Mouse (Mus musculus) heart, adult 2 months (tissue): ENCODE data around the gene Lgi4. TPM values are rescaled to one million over a fixed set of nuclear protein-coding genes. Genes with fewer than 3 reads are reported as not detected.
A peak's percentile ranks its signal among the peaks of the same experiment; 100 is the strongest.

ENCODE experiments used
- DNase-seq, 2 experiments: peaks; one replicate each; pipeline ENCODE4 v3.0.0; 2021
- H3K27ac ChIP-seq: fragments of 200-600 bp; 2 replicates; pipeline ENCODE4 v1.8.1; 2022
- H3K27me3 ChIP-seq: fragments of 200-500 bp; 2 replicates; pipeline ENCODE4 v1.6.1; 2012; ENCODE audit warnings: mild to moderate bottlenecking, low read length, inconsistent platforms, mixed read lengths; ENCODE audit not compliant: control insufficient read depth, insufficient read depth
- H3K36me3 ChIP-seq: fragments of 200-500 bp; 2 replicates; pipeline ENCODE4 v1.6.1; 2012; ENCODE audit warnings: low read length, inconsistent platforms; ENCODE audit not compliant: control insufficient read depth, insufficient read depth
- H3K4me1 ChIP-seq: fragments of 200-500 bp; 2 replicates; pipeline ENCODE4 v1.6.1; 2011; ENCODE audit warnings: low read length; ENCODE audit not compliant: control insufficient read depth, insufficient read depth
- H3K4me3 ChIP-seq: fragments of 200-600 bp; 2 replicates; pipeline ENCODE4 v1.8.1; 2022
- H3K79me2 ChIP-seq: fragments of 200-500 bp; replicated peaks from 2 replicates; pipeline ENCODE4 v1.6.1; 2012; ENCODE audit warnings: mild to moderate bottlenecking, inconsistent platforms, low read length, moderate library complexity, mixed read lengths; ENCODE audit not compliant: control insufficient read depth, insufficient read depth
- H3K9ac ChIP-seq: fragments of 200-500 bp; 2 replicates; pipeline ENCODE4 v1.6.1; 2012; ENCODE audit warnings: low read depth, mild to moderate bottlenecking, control low read depth, inconsistent platforms, low read length, mixed read lengths
- CTCF ChIP-seq: fragments of 200-600 bp; IDR thresholded peaks from 2 replicates; pipeline ENCODE4 v1.8.1; 2022; ENCODE audit warnings: antibody characterized with exemption, mild to moderate bottlenecking, moderate library complexity
- EP300 ChIP-seq: fragments of 200-500 bp; IDR thresholded peaks from 2 replicates; pipeline ENCODE4 v1.6.1; 2011; ENCODE audit warnings: low read depth, low read length, control low read depth; ENCODE audit not compliant: insufficient read depth
- POLR2A ChIP-seq: fragments of 200-500 bp; IDR thresholded peaks from 2 replicates; pipeline ENCODE4 v1.6.1; 2011; ENCODE audit warnings: mild to moderate bottlenecking, low read depth, low read length, control low read depth; ENCODE audit not compliant: insufficient read depth
- WGBS: fragments of 180-500 bp; shearing (Covaris S2); methylation state at CpG from one replicate; pipeline ENCODE4 v1.1.7; 2018; 5-methylcytosine and 5-hydroxymethylcytosine counted together
- intact Hi-C: fragments of 180-260 bp; cut with DNase I; formaldehyde crosslinking; loops from one replicate; pipeline ENCODE4 v1.15.1; 2025
- polyA plus RNA-seq: library from polyadenylated mRNA; depleted of rRNA; stranded (reverse); fragments of >200 nt; gene quantifications from 2 replicates; pipeline ENCODE4 v1.2.3, GENCODE M21; 2012
- total RNA-seq, 2 experiments: library from RNA; stranded (reverse); gene quantifications; 2 replicates each; pipeline ENCODE4 v1.2.3; 2021

The Lgi4 gene
- total and polyA plus RNA-seq, 3 experiments: 3.8 to 5.4 (median 3.9) TPM

GRCm38 (mm10) chr7:31113800-31114199 is 54.7 kb downstream of the Lgi4 start:
- Histone ChIP-seq H3K27ac (no peak overlapping the region), H3K36me3 (no peaks in the 10 kb centered on the region), H3K4me3 (no peak overlapping the region), H3K4me1 (peaks cover 8% of the 10 kb centered on the region), H3K79me2 (no peaks in the 10 kb centered on the region), H3K9ac (no peak overlapping the region), H3K27me3 (no peaks in the 10 kb centered on the region)
- 94% methylated on average over 6 of the region's 6 CpGs for WGBS
- DNase-seq: no peak
- TF ChIP-seq EP300: no peak
- TF ChIP-seq POLR2A: no peak
- TF ChIP-seq CTCF: no peak
- intact Hi-C loops: no loop called here

DNA sequence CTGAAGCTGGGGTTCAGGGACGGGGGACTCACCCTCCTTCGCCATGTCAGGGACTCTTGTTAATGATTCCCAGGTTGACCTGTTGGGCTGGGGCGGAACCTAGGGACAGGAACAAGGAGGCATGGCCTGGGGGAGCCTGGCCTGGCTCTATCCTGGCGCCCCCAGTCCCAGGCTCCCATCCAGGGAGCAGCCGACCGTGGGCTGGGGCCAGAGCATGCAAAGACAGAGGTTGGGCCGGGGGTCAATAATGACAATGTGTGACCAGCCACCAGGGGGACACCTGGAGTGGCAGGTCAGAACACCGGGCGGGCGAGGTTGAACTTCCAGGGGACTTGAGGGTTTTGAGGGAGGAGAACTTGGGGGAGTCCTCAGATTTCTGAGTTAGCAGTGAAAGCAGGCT is 55.5 kb downstream of the Lgi4 start:
- TF ChIP-seq CTCF (peak; percentile 28; the same call in 1 of the 2 replicates), EP300 (no peak), POLR2A (no peak)
- WGBS: 91% methylated on average over 10 of the region's 10 CpGs
- Histone ChIP-seq H3K36me3 (no peaks in the 10 kb centered on the region), H3K27ac (no peak overlapping the region; the same call in 1 of the 2 replicates), H3K79me2 (no peaks in the 10 kb centered on the region), H3K9ac (no peak overlapping the region), H3K4me1 (peaks cover 7% of the 10 kb centered on the region), H3K4me3 (no peak overlapping the region), H3K27me3 (no peaks in the 10 kb centered on the region)
- intact Hi-C loops: no loop called here
- DNase-seq: no peak

DNA sequence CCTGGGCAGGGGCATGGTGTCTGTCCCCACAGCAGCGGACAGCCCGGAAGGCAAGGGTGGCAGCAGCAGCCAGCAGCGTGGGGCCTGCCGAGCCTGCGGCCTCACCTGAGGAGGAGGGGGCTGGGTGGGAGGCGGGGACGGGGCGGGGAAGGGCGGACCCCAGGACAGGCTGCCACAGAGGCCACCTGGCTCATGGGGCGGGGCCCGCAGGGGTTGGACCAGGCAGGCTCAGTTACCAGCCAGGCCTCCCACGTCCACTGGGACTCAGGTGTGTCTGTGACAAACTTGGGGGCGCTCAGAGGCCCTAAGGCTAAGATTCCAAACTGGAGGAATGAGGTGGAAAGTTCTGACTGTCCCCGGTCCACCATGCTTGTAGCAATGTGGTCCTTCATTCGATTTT is 56.0 kb downstream of the Lgi4 start, which contains the start of gene Hpn:
Gene Hpn, minus strand, starts transcription at position 109 of the 400 bp plus-strand sequence.
- H3K4me3 ChIP-seq: peak within 1 kb of the TSS; percentile 5; the same call in 1 of the 2 replicates
- no peaks in the 10 kb centered on the region for H3K27me3 ChIP-seq
- no peak for DNase-seq
- H3K9ac ChIP-seq: peak within 1 kb of the TSS; percentile 63
- peaks cover 7% of the 10 kb centered on the region for H3K4me1 ChIP-seq
- no peaks in the 10 kb centered on the region for H3K36me3 ChIP-seq
- 40% methylated on average over 13 of the region's 15 CpGs for WGBS
- intact Hi-C loops: no loop called here
- H3K27ac ChIP-seq: peak within 1 kb of the TSS; percentile 83
- TF ChIP-seq EP300 (no peak), CTCF (no peak)
- no peaks in the 10 kb centered on the region for H3K79me2 ChIP-seq

DNA sequence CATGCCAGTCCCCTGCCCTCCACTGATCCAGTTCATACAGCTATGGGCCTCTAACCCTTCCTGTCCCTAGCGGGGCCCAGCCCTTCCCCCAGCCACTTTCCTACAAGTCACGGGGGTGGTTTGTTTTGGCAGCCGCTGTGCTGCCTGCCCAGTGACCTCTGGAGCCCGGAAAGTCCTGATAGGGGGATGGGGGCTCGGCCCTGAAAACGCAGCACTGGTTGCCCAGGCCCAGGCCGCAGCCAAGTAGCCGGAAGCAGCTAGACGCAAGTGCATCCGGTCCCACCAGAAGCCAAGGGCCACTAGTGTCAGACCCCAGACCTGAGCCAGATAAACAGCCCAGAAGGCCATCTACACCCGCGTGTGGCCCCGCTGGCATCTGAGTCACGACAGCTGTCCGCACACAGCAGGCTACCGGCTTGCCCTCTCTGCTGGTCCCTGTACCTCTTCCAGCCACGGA is 56.5 kb downstream of the Lgi4 start:
- peaks cover 7% of the 10 kb centered on the region for H3K4me1 ChIP-seq
- peak overlapping the region; percentile 63 for H3K9ac ChIP-seq
- H3K27me3 ChIP-seq: no peaks in the 10 kb centered on the region
- intact Hi-C loops: no loop called here
- DNase-seq: peak; percentile 80 to 87
- H3K36me3 ChIP-seq: no peaks in the 10 kb centered on the region
- H3K79me2 ChIP-seq: no peaks in the 10 kb centered on the region
- TF ChIP-seq POLR2A: no peak
- TF ChIP-seq EP300: no peak
- TF ChIP-seq CTCF: no peak
- H3K27ac ChIP-seq: peak overlapping the region; percentile 83
- WGBS: 6% methylated on average over 17 of the region's 17 CpGs
- peak overlapping the region; percentile 5; the same call in 1 of the 2 replicates for H3K4me3 ChIP-seq

DNA sequence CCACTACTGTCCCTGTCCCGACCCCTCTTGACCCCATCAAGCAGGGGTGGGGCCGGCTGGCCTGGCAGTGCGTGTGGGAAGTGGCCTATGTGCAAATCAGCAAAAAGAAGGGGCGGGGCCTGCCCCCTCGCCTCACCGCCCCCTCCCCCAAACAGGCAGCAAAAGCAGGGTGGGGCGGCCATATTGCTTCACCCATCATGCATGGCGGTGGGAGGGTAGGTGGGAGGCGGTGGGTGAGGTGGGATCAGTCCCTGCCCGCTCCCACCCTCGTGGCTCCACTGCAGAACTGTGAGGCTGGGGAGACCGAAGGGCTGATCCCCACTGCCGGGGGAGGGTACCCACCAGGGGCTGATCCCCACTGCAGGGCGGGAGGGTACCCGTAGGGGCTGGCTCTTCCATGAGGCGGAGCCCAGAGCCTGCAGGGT is 57.6 kb downstream of the Lgi4 start:
- no peaks in the 10 kb centered on the region for H3K27me3 ChIP-seq
- 85% methylated on average over 16 of the region's 16 CpGs for WGBS
- no peak overlapping the region for H3K4me3 ChIP-seq
- H3K36me3 ChIP-seq: no peaks in the 10 kb centered on the region
- no peak overlapping the region for H3K9ac ChIP-seq
- no peak overlapping the region; the same call in 1 of the 2 replicates for H3K27ac ChIP-seq
- no peak for DNase-seq
- H3K4me1 ChIP-seq: peaks cover 7% of the 10 kb centered on the region
- intact Hi-C loops: no loop called here
- H3K79me2 ChIP-seq: no peaks in the 10 kb centered on the region
- TF ChIP-seq POLR2A: no peak
- no peak for TF ChIP-seq CTCF
- no peak for TF ChIP-seq EP300

GRCm38 (mm10) chr7:31117465-31117864 is 58.3 kb downstream of the Lgi4 start:
- Histone ChIP-seq H3K79me2 (no peaks in the 10 kb centered on the region), H3K27me3 (no peaks in the 10 kb centered on the region), H3K27ac (no peak overlapping the region), H3K36me3 (no peaks in the 10 kb centered on the region), H3K9ac (no peak overlapping the region), H3K4me3 (no peak overlapping the region), H3K4me1 (peaks cover 7% of the 10 kb centered on the region)
- no peak for TF ChIP-seq EP300
- no peak for DNase-seq
- intact Hi-C loops: no loop called here
- WGBS: 94% methylated on average over 11 of the region's 11 CpGs
